Mouse (Mus musculus): ENCODE results near the gene Plpp1.

GRCm38 (mm10) chr13:112754871-112755270 lies 45.7 kb upstream of the Plpp1 start:
- TF ChIP-seq CTCF (IDR thresholded peaks at IDR 0.05; ENCODE audit: extremely low read depth, insufficient read length, insufficient replicate concordance, low read depth, low read length) (no peak), POLR2A (IDR thresholded peaks at IDR 0.05; ENCODE audit: low read depth, low read length) (no peak)

Data from small intestine, adult 2 months (tissue).